Mouse (Mus musculus): Measurements from ENCODE around the gene Lhcgr.

- TF ChIP-seq MYC (IDR thresholded peaks at IDR 0.05; ENCODE audit: low read depth, low read length) = no peak
- TF ChIP-seq GATA1 (IDR thresholded peaks at IDR 0.05; ENCODE audit: low read depth, low read length) = no peak
- no peak for TF ChIP-seq CTCF (IDR thresholded peaks at IDR 0.05 in 2 of 3, conservative IDR thresholded peaks at IDR 0.05 in 1 of 3; ENCODE audit: control insufficient read depth in 1 of 3, insufficient read depth in 1 of 3, low read depth in 2 of 3, low read length in 3 of 3, poor library complexity in 1 of 3, severe bottlenecking in 1 of 3)
Measured at GRCm38 (mm10) chr17:88790680-88791079, 1.1 kb downstream of the Lhcgr start.

All from MEL (cell line).